Mouse (Mus musculus) erythroblast, embryonic 14.5 days (primary cell): ENCODE results near the gene Rnf10. TPM values are rescaled to one million over a fixed set of nuclear protein-coding genes. Genes with fewer than 3 reads are reported as not detected.

Source experiments
- H3K27me3 ChIP-seq: 2 replicates; pipeline ENCODE4 v1.6.1; 2012; ENCODE audit warnings: inconsistent platforms; ENCODE audit not compliant: control insufficient read depth
- H3K36me3 ChIP-seq: 2 replicates; pipeline ENCODE4 v1.6.1; 2012; ENCODE audit warnings: mild to moderate bottlenecking, inconsistent platforms; ENCODE audit not compliant: control insufficient read depth
- H3K4me1 ChIP-seq: 2 replicates; pipeline ENCODE4 v1.6.1; 2012; ENCODE audit warnings: inconsistent platforms; ENCODE audit not compliant: control insufficient read depth
- H3K4me3 ChIP-seq: replicated peaks from 2 replicates; pipeline ENCODE3; 2012; ENCODE audit warnings: moderate library complexity, mild to moderate bottlenecking, inconsistent platforms
- H3K9me3 ChIP-seq: 2 replicates; pipeline ENCODE4 v1.6.1; 2012; ENCODE audit warnings: low read length, inconsistent platforms, mixed read lengths; ENCODE audit not compliant: control insufficient read depth
- GATA1 ChIP-seq: IDR thresholded peaks from 2 replicates; pipeline ENCODE4 v1.6.1; 2012; ENCODE audit warnings: low read length, inconsistent platforms, mixed read lengths
- TAL1 ChIP-seq: IDR thresholded peaks from 3 replicates; pipeline ENCODE4 v1.6.1; 2012; ENCODE audit warnings: low read length, inconsistent platforms, mixed read lengths
- polyA plus RNA-seq: library from polyadenylated mRNA; stranded (reverse); fragments of >175 nt; gene quantifications from 2 replicates; pipeline ENCODE4 v1.2.3, GENCODE M21; 2012

The Rnf10 gene
- polyA plus RNA-seq, 1 experiment: 107 TPM

- peaks cover 3% of the 10 kb centered on the region; the same call in 1 of the 2 replicates for H3K9me3 ChIP-seq
- H3K36me3 ChIP-seq: no peaks in the 10 kb centered on the region
- H3K4me1 ChIP-seq: no peaks in the 10 kb centered on the region
- H3K4me3 ChIP-seq: no peak overlapping the region
- TF ChIP-seq TAL1 (no peak), GATA1 (no peak)
- peaks cover 59% of the 10 kb centered on the region for H3K27me3 ChIP-seq
These were observed 60.2 kb downstream of the Rnf10 start for GRCm38 (mm10) chr5:115212451-115212850.

DNA sequence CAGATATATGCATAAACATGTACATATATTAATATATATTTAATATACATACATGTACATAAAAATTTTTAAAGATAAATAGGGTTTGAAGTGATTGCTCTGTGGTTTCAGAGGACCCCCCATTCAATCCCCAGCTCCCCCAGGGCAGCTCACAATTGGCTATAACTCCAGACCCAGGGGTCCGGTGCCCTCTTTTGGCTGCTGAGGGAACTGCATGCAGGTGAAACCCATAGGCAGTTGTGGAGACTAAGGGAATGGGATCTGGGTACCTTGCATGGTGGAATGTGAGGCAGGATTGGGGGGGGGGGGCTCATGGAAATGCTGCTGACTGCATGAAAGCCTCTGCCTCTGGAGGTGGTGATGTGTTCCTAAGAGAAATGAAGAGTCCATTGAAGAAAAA lies 62.3 kb downstream of the Rnf10 start:
- no peak for TF ChIP-seq GATA1
- TF ChIP-seq TAL1: no peak
- H3K27me3 ChIP-seq: peaks cover 56% of the 10 kb centered on the region
- no peaks in the 10 kb centered on the region; the same call in 1 of the 2 replicates for H3K9me3 ChIP-seq

GRCm38 (mm10) chr5:115208601-115209000 lies 64.1 kb downstream of the Rnf10 start:
- no peaks in the 10 kb centered on the region for H3K4me1 ChIP-seq
- no peak for TF ChIP-seq GATA1
- no peak for TF ChIP-seq TAL1
- no peaks in the 10 kb centered on the region; the same call in 1 of the 2 replicates for H3K9me3 ChIP-seq
- H3K36me3 ChIP-seq: no peaks in the 10 kb centered on the region
- peaks cover 58% of the 10 kb centered on the region for H3K27me3 ChIP-seq
- H3K4me3 ChIP-seq: no peak overlapping the region

More for the DNA sequence above, 62.3 kb downstream of the Rnf10 start:
- Histone ChIP-seq H3K4me1 (no peaks in the 10 kb centered on the region), H3K36me3 (no peaks in the 10 kb centered on the region), H3K4me3 (no peak overlapping the region)

GRCm38 (mm10) chr5:115207892-115208291 lies 64.8 kb downstream of the Rnf10 start:
- no peak overlapping the region for H3K4me3 ChIP-seq

DNA sequence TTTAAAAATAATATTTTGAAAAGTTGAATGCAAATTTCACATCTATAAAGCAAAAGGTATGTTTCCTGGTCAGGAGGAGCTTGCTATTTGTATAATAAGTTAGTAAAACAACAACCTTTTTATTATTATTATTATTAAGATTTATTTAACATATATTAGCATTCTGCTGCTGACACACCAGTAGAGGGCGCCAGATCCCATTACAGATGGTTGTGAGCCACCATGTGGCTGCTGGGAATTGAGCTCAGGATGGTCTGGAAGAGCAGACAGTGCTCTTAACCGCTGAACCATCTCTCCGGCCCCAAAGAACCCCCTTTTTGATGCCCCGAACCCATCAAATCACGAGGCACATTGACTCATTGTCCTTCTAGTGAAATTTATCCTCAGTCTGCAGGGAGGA lies 65.5 kb downstream of the Rnf10 start:
- Histone ChIP-seq H3K4me3 (no peak overlapping the region), H3K9me3 (no peaks in the 10 kb centered on the region; the same call in 1 of the 2 replicates), H3K36me3 (no peaks in the 10 kb centered on the region), H3K27me3 (peaks cover 59% of the 10 kb centered on the region), H3K4me1 (no peaks in the 10 kb centered on the region)
- TF ChIP-seq GATA1: no peak
- no peak for TF ChIP-seq TAL1

More at GRCm38 (mm10) chr5:115207892-115208291, 64.8 kb downstream of the Rnf10 start:
- Histone ChIP-seq H3K9me3 (no peaks in the 10 kb centered on the region; the same call in 1 of the 2 replicates), H3K36me3 (no peaks in the 10 kb centered on the region), H3K27me3 (peaks cover 59% of the 10 kb centered on the region), H3K4me1 (no peaks in the 10 kb centered on the region)
- TF ChIP-seq GATA1 (no peak), TAL1 (no peak)

DNA sequence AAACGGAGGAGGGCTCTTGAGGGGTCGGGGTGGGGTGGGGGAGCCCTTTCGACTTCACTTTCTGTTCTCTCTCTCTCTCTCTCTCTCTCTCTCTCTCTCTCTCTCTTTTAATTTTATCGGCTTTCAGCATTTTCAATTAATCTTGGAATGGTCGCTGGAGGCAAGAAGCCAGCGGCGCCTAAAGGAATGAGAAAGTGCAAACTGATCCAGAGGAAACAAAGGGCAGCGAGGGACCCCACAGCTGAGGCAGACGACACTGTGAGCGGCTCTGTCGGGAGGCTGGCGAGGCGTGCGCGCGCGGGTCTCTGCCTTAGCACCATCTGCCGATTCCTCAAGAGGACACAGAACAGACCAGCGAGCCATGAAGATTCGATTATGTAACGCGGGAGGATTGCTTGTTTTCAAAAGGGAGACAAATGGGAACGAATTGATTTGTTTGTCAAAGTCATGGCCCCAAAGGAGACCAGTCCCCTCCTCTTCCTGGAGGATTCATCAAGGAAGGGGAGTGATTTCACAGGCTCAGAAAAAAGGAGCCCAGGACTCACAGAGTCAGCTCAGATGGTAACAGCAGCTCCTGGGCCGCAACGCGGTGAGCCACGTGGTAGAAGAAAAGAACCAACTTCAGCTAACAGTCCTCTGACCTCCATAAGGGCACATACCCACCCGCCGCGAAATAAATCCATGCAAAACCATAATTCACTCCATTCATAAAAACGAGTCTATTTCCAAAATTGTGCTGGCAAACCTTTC lies 68.0 kb downstream of the Rnf10 start:
- no peaks in the 10 kb centered on the region; the same call in 1 of the 2 replicates for H3K9me3 ChIP-seq
- H3K4me1 ChIP-seq: no peaks in the 10 kb centered on the region
- H3K4me3 ChIP-seq: no peak overlapping the region
- no peaks in the 10 kb centered on the region for H3K36me3 ChIP-seq
- peaks cover 56% of the 10 kb centered on the region for H3K27me3 ChIP-seq
- TF ChIP-seq TAL1 (no peak), GATA1 (no peak)

DNA sequence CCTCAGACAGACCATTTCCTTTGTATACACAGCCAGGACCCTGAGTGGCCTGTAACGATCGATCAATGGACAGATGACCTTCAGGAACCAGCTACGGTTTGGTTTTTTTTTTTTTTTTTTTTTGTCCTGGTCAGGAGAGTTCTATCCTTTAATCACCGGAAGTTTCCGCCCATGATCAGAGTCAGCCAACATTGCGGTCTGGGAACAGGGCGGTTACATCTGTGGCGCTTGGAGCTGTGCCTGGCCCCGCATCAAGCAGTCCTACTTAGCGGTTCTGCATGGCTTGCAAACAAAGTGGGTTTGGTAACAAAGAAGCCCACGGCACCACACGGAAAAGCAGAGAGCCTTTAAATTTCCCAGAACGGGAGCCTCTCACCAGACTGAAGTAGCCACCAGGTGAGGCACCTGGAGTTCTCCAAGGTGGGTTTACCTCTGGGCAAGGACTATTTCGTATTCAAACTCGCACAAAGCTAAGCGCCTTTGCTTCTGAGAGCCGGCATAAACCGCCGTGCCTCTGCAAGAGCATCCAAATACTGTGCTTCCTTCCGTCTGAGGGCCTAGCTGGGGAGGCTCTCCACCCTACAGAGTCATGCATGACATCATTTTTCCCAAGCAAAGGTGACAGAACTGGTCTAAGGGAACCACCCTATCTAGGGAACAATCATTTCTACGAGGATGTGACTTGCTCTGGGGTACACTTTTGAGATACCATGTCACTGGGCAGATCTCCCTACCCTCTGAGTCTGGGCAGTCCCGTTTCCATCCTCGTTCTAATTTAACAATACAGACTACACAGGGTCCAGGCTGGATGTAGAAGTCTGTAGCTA lies 68.8 kb downstream of the Rnf10 start:
- H3K27me3 ChIP-seq: peaks cover 59% of the 10 kb centered on the region
- no peak for TF ChIP-seq TAL1
- no peak for TF ChIP-seq GATA1
- no peak overlapping the region for H3K4me3 ChIP-seq
- no peaks in the 10 kb centered on the region for H3K36me3 ChIP-seq
- H3K4me1 ChIP-seq: no peaks in the 10 kb centered on the region
- no peaks in the 10 kb centered on the region; the same call in 1 of the 2 replicates for H3K9me3 ChIP-seq

- TF ChIP-seq GATA1 (no peak), TAL1 (no peak)
- Histone ChIP-seq H3K27me3 (peaks cover 81% of the 10 kb centered on the region), H3K4me1 (peaks cover 9% of the 10 kb centered on the region; the same call in 1 of the 2 replicates), H3K9me3 (no peaks in the 10 kb centered on the region; the same call in 1 of the 2 replicates), H3K4me3 (no peak overlapping the region), H3K36me3 (no peaks in the 10 kb centered on the region)
These were observed 78.0 kb downstream of the Rnf10 start for GRCm38 (mm10) chr5:115194626-115195221.
